Mouse (Mus musculus): ENCODE results near the gene BC017158. TPM values are rescaled to one million over a fixed set of nuclear protein-coding genes. Genes with fewer than 3 reads are reported as not detected.
"Not testable (repeated sequence)": the region's sequence is repeated elsewhere in the genome, so short reads cannot be mapped to it uniquely, and the experiment has no call there.

Gene BC017158
- polyA plus RNA-seq (2015; fragmentation: Nextera tagmentation; extraction: Ambion mirVana): 21.6 and 26.4 TPM in 2 replicates

DNA sequence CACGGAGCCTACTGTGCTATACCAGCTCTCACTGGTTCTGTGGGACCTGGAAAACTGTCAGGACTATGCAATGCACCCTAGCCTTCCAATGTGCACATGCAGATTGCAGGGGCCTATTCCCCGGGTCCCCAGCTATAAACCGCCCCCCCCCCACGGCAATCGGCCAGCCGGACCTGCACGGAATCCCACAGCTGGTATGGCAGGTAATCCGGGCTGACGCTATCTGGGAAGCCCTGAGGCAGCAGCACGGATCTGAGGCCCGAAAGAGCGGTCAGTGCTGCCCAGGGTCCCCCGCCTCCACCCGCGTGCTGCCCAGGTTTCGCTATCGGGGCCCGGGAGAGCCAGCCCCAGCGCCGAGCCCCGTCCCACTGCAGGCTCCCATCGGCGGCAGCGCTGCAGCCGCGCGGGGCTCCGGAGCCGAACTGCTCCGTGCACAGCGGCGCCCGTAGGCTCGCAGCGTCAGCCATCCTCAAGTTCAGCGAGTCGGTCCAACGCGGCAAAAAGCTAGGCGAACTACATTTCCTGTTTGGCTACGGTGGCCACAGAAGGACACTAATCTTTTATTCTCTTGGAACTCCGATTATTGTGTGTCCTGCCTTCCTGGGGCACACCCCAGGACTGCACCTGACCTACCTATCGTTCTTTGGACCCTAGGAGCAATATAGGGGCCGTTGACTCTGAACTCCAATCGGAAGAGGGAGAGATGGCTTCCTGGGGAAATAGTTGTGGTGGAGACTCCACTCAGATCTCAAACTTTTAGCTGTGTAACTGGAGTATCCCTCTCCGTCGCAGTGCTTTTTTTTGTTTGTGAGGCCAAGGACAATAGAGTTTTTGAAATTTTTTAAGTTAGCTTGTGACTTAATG lies at the start of gene BC017158:
BC017158 (minus strand) TSS at position 554 of the 864 bp plus-strand sequence.
- H3K4me3 ChIP-seq: peak within 1 kb of the TSS; percentile 89
- ATAC-seq (ENCODE audit: low FRiP score, low read depth): peak; percentile 59
- H3K9ac ChIP-seq: peak within 1 kb of the TSS; percentile 89
- H3K36me3 ChIP-seq: peaks cover 6% of the 10 kb centered on the region
- no peaks in the 10 kb centered on the region for H3K27me3 ChIP-seq
- no peaks in the 10 kb centered on the region for H3K9me3 ChIP-seq
- WGBS: 2% methylated on average over 47 of the region's 47 CpGs
- H3K27ac ChIP-seq: peak within 1 kb of the TSS; percentile 84
- peak within 1 kb of the TSS; percentile 85 for H3K4me2 ChIP-seq (replicated peaks)
- H3K4me1 ChIP-seq: peaks cover 35% of the 10 kb centered on the region

DNA sequence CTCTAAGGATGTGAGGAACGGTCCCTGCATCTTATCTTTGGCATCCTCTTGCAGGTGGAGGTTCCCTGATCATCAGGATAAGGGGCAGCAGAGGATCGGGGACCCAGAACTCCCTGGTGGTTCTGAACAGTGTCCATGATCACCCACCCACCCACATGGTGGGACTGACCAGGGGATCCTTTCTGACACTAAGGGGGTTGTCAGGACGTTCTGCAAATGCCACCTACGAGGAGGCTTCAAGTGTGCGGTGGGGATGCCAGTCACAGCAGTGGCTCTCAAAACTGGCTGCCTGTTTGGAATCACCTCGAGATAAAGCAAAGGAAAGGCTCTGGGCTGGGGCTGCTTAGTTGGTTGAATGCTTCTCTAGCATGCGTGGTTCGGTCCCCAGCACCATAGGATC lies 49.0 kb upstream of the BC017158 start:
- H3K4me2 ChIP-seq (replicated peaks): no peak overlapping the region
- no peak overlapping the region for H3K9ac ChIP-seq

DNA sequence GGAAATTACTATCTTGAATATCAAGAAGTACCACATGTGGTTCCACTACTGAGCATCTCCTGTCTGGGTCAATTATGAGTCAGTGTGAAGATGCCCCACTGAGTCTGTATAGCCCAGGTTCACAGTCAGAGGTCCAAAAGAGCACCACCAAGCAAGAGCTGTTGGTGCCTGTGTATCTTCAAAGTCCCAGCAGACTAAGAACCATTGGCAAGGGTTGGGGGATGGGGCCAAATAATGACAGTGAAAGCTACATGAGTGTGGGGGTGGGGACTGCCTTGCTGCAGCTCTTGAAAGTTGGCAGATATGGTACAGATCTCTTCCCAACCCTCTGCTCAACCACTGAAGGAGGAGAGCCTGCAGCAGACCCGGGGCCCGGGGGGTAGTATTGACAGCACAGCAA lies 48.6 kb upstream of the BC017158 start:
- Histone ChIP-seq H3K9me3 (no peaks in the 10 kb centered on the region), H3K4me3 (no peak overlapping the region), H3K36me3 (no peaks in the 10 kb centered on the region), H3K4me2 (replicated peaks) (no peak overlapping the region), H3K4me1 (no peaks in the 10 kb centered on the region), H3K27ac (no peak overlapping the region), H3K27me3 (no peaks in the 10 kb centered on the region), H3K9ac (no peak overlapping the region)
- WGBS: 53% methylated on average over 2 of the region's 2 CpGs
- no peak for ATAC-seq (ENCODE audit: low FRiP score, low read depth)

More for the DNA sequence above, 49.0 kb upstream of the BC017158 start:
- ATAC-seq (ENCODE audit: low FRiP score, low read depth): no peak
- H3K4me3 ChIP-seq: no peak overlapping the region
- no peaks in the 10 kb centered on the region for H3K27me3 ChIP-seq
- WGBS: 70% methylated on average over 8 of the region's 8 CpGs
- no peaks in the 10 kb centered on the region for H3K36me3 ChIP-seq
- H3K27ac ChIP-seq: no peak overlapping the region
- H3K4me1 ChIP-seq: no peaks in the 10 kb centered on the region
- H3K9me3 ChIP-seq: no peaks in the 10 kb centered on the region

DNA sequence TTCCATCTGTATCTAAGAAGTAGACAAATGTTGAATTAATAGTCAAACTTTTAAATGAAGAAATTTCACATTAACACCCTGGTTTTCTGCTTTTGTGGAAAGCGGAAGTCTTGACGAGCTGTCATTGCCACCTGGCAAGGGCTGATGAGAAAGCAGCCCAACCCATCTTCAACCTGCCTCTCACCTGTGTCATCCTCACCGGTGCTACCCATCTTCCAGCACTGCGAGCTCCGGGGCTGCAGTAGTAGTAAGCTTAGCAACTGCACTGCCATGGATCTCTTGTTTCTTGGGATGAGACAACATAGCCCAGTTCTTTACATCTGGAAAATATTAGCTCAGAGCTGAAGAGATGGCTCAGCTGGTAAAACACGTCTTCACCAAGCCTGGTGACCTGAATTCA lies 47.7 kb upstream of the BC017158 start:
- Histone ChIP-seq H3K27ac (no peak overlapping the region), H3K9ac (no peak overlapping the region), H3K4me1 (no peaks in the 10 kb centered on the region), H3K9me3 (no peaks in the 10 kb centered on the region), H3K36me3 (no peaks in the 10 kb centered on the region), H3K4me2 (replicated peaks) (no peak overlapping the region), H3K4me3 (no peak overlapping the region), H3K27me3 (no peaks in the 10 kb centered on the region)
- 73% methylated on average over 6 of the region's 6 CpGs for WGBS
- ATAC-seq (ENCODE audit: low FRiP score, low read depth): no peak

DNA sequence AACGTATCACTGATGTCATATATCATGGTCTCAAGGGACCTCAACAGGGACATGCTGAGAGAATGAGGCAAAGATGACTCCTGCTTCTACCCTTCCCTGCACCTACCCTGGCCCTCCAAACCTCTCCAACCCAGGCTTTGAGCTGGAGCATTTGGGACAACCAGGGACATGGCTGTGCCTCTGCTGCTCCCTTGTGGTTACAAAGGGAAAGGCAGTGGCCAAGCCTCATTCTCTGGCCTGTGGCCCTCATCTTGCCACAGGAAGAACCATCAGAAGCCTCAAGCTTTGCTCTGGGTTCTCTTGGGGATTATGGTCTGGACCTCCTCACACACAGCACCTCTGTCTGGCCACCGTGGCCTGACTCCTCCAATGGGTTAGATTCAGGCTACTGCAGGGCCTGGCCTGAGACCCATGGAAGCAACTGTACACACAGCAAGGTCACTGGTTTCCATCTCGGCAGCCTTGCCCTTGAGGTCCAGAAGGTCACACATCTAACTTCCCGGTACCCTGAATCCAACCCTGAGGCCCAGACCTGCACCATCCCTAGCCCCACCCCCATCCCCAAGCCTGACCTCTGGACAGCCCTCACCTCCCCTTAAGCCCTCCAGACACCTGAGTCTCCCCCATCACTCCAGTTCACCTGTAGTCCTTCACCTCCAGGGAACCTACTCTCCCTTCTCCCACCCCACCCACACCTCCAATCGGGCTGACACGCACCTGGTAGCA lies 47.1 kb upstream of the BC017158 start:
- peak; percentile 69 for ATAC-seq (ENCODE audit: low FRiP score, low read depth)
- Histone ChIP-seq H3K9ac (no peak overlapping the region), H3K36me3 (no peaks in the 10 kb centered on the region), H3K27me3 (no peaks in the 10 kb centered on the region), H3K4me1 (no peaks in the 10 kb centered on the region), H3K4me3 (no peak overlapping the region), H3K9me3 (no peaks in the 10 kb centered on the region), H3K4me2 (replicated peaks) (no peak overlapping the region), H3K27ac (no peak overlapping the region)
- WGBS: 66% methylated on average over 6 of the region's 6 CpGs

DNA sequence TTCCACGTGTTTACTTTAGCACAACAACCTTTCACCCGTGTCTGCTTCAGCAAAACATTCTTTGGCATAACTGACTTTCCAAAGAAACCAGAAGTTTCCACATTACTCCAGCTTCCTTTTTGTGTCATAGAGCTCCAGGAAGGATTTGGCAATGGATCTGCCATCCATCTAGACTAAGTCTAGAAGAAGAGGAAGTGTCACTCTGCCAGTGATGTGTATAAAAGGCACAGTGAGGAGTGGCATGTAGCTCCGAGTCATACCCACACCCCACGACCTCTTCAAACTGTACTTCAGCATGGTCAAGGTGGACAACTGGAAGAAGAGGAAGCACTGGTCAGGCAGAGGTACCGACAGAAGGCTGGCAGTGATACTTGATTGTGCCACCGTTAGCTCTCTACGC lies 46.5 kb upstream of the BC017158 start:
- H3K27ac ChIP-seq: no peak overlapping the region
- H3K27me3 ChIP-seq: no peaks in the 10 kb centered on the region
- no peaks in the 10 kb centered on the region for H3K36me3 ChIP-seq
- H3K4me2 ChIP-seq (replicated peaks): no peak overlapping the region
- no peak overlapping the region for H3K9ac ChIP-seq
- H3K9me3 ChIP-seq: no peaks in the 10 kb centered on the region
- no peak overlapping the region for H3K4me3 ChIP-seq
- 86% methylated on average over 7 of the region's 7 CpGs for WGBS
- no peaks in the 10 kb centered on the region for H3K4me1 ChIP-seq
- ATAC-seq (ENCODE audit: low FRiP score, low read depth): no peak

DNA sequence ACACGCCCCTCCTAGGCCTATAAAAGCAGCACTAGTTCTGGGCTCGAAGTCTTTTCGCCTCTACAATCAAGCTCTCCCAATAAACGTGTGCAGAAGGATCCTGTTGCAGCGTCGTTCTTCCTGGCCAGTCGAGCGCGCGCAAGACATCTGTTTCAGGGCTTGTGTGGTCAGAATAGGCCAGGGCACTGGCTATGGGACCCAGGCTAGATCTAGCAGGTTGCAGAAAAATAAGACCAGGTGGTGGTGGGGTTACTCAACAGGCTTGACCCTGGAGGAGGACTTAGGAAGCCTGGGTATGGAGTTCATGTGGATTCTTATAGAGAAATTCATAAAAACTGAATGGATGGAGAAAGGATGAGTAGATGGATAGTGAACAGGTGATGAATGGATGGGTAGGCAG lies 44.7 kb upstream of the BC017158 start:
- not testable (repeated sequence) for H3K9ac ChIP-seq; H3K4me3 ChIP-seq; ATAC-seq (ENCODE audit: low FRiP score, low read depth); H3K4me1 ChIP-seq; H3K27me3 ChIP-seq; H3K36me3 ChIP-seq; H3K9me3 ChIP-seq; H3K4me2 ChIP-seq (replicated peaks); H3K27ac ChIP-seq
- WGBS: 84% methylated on average over 7 of the region's 10 CpGs

DNA sequence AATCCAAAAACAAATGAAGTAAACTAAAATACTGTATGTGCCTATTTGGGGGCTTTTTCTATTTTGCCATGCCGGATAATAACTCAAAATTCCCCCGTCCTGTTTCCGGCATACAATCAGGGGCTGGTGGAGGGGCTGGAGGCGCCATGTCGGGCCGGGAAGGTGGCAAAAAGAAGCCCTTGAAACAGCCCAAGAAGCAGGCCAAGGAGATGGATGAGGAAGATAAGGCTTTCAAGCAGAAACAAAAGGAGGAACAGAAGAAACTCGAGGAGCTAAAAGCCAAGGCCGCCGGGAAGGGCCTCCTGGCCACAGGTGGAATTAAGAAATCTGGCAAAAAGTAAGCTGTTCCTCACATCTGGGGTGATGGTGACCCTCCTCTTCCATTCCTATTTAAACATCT lies 42.4 kb upstream of the BC017158 start:
- H3K4me2 ChIP-seq (replicated peaks); H3K4me3 ChIP-seq; H3K27ac ChIP-seq; H3K9me3 ChIP-seq; H3K27me3 ChIP-seq; H3K9ac ChIP-seq; H3K36me3 ChIP-seq; H3K4me1 ChIP-seq; ATAC-seq (ENCODE audit: low FRiP score, low read depth): not testable (repeated sequence)
- 74% methylated on average over 9 of the region's 9 CpGs for WGBS

DNA sequence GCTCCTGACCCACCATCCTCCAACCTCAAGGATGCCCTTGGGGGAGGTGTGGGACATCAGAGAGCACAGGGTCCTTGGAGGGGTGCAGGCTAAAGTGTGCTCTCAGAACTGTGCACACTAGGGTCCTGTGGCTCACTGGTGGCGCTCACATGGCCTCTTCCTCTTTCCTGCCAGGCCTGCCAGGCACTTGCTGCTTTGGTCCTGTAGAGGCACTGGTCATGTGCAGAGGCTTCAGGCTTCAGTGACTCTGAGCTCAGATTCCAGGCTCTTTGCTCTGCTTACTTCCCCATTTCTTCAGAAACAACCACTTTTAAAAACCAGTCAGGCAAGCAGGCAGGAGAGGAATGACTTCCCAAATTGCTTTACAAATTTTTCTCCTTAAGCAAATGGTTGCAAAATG lies 34.9 kb upstream of the BC017158 start:
- 81% methylated on average over 1 of the region's 1 CpGs for WGBS
- H3K4me1 ChIP-seq: no peaks in the 10 kb centered on the region
- ATAC-seq (ENCODE audit: low FRiP score, low read depth): no peak
- H3K36me3 ChIP-seq: no peaks in the 10 kb centered on the region
- no peaks in the 10 kb centered on the region for H3K9me3 ChIP-seq
- H3K4me3 ChIP-seq: no peak overlapping the region
- no peaks in the 10 kb centered on the region for H3K27me3 ChIP-seq
- no peak overlapping the region for H3K9ac ChIP-seq
- H3K4me2 ChIP-seq (replicated peaks): no peak overlapping the region
- no peak overlapping the region for H3K27ac ChIP-seq

DNA sequence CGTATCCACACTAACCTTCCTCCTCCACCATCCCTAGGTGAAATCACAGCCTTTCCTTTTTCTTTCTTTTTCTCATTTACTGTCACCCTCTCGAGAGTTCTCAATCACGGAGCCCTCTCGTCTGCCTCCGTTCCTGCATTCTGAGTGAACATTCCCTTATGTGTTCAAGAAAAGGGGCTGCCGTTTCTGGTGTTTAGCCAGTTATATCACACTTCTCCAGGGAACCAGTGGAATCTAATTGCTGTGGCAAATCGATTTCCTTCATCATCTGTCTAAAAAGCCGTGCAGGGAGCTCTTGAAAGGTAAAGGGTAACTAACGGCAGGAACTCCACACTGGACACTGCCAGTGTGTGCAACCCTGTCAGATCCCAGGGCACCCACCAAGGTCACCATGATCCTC lies 33.0 kb upstream of the BC017158 start:
- Histone ChIP-seq H3K4me2 (replicated peaks) (no peak overlapping the region), H3K27me3 (no peaks in the 10 kb centered on the region)
- 57% methylated on average over 9 of the region's 9 CpGs for WGBS

DNA sequence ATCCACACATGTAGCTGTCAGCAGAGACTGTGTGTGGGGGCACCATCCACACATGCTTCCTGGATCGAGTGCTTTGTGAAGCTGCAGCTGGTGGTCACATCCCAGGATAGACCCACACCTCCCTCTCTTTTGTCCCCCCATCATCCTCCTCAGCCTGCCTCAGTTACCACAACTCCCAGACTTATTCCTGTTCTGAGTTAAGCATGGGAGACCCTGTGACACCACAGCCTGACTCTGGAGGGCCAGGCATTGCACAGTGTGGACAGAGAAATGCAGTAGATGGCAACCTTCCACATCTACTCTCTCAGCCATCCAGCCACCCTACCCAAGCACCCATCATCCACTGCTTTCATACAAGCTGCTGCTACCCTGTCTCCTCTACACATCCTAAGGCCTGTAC lies 27.0 kb upstream of the BC017158 start:
- H3K9me3 ChIP-seq: no peaks in the 10 kb centered on the region
- 0 out of 2 replicates have a peak, but pooled peaks cover 4% of the 10 kb centered on the region for H3K4me1 ChIP-seq
- no peaks in the 10 kb centered on the region for H3K36me3 ChIP-seq
- H3K9ac ChIP-seq: no peak overlapping the region
- H3K4me2 ChIP-seq (replicated peaks): no peak overlapping the region
- H3K27me3 ChIP-seq: no peaks in the 10 kb centered on the region
- no peak for ATAC-seq (ENCODE audit: low FRiP score, low read depth)
- no peak overlapping the region for H3K27ac ChIP-seq
- 80% methylated on average over 1 of the region's 1 CpGs for whole genome bisulfite sequencing
- no peak overlapping the region for H3K4me3 ChIP-seq

More for the DNA sequence above, 33.0 kb upstream of the BC017158 start:
- H3K9me3 ChIP-seq: no peaks in the 10 kb centered on the region
- H3K9ac ChIP-seq: no peak overlapping the region
- ATAC-seq (ENCODE audit: low FRiP score, low read depth): no peak
- no peaks in the 10 kb centered on the region for H3K4me1 ChIP-seq
- H3K27ac ChIP-seq: no peak overlapping the region
- H3K4me3 ChIP-seq: no peak overlapping the region
- H3K36me3 ChIP-seq: no peaks in the 10 kb centered on the region

DNA sequence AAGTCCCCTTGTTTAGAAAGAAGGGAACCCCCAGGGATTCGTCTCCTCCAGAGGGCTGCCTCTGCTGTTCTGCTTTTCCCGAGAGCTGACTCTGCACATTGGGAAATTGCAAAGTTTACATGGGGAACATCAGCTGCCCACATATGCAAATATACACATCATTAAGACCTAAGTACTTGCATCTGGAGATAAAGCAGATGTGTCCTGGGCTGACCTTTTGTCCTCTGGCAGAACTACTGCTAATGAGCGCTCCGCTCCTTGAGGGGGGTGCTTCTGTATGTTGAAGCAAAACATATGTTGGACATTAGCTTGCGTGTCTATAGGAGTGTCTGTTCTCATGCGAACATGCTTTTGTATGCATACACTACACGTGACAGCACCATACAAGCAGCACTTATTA lies 23.3 kb upstream of the BC017158 start:
- Histone ChIP-seq H3K4me3 (no peak overlapping the region), H3K9ac (no peak overlapping the region), H3K27ac (no peak overlapping the region), H3K27me3 (no peaks in the 10 kb centered on the region), H3K36me3 (no peaks in the 10 kb centered on the region), H3K4me1 (0 out of 2 replicates have a peak, but pooled peaks cover 4% of the 10 kb centered on the region), H3K4me2 (replicated peaks) (no peak overlapping the region), H3K9me3 (no peaks in the 10 kb centered on the region)
- 43% methylated on average over 7 of the region's 7 CpGs for WGBS
- no peak for ATAC-seq (ENCODE audit: low FRiP score, low read depth)

Data from limb, embryonic 13.5 days (tissue).